Mouse (Mus musculus): ENCODE data around the gene BC049352.

GRCm38 (mm10) chr9:45261466-45261865 lies 79.7 kb downstream of the BC049352 start:
- TF ChIP-seq USF1 (IDR thresholded peaks at IDR 0.05; ENCODE audit: low read depth) (no peak), CTCF (IDR thresholded peaks at IDR 0.05; ENCODE audit: control insufficient read depth, insufficient read depth, insufficient read length) (no peak), MYOG (IDR thresholded peaks at IDR 0.05; ENCODE audit: control insufficient read depth, extremely low read depth, insufficient read length) (no peak), FOSL1 (IDR thresholded peaks at IDR 0.05; ENCODE audit: insufficient read depth, low read length, poor library complexity, severe bottlenecking) (no peak), MYOD1 (IDR thresholded peaks at IDR 0.05; ENCODE audit: control insufficient read depth, insufficient read length, low read depth) (no peak), MAX (IDR thresholded peaks at IDR 0.05) (no peak)
